Mouse (Mus musculus) cerebellum, postnatal 36 days (tissue): ENCODE measurements around the gene Efs.
A peak's percentile ranks its signal among the peaks of the same experiment; 100 is the strongest.

Experiments used
- DNase-seq, 2 experiments: peaks; one replicate each; pipeline ENCODE4 v3.0.0; 2021 to 2022; ENCODE audit warnings: mixed read lengths in 2 of 2

Gene Efs

GRCm38 (mm10) chr14:54920076-54920685 lies 5.7 kb downstream of the Efs start:
- no peak for DNase-seq

- DNase-seq: peak; percentile 16 to 40
Observed at GRCm38 (mm10) chr14:54913343-54913742, 12.6 kb downstream of the Efs start.

GRCm38 (mm10) chr14:54912886-54913285 lies 13.0 kb downstream of the Efs start, which contains the start of gene Slc22a17:
Gene Slc22a17, minus strand, starts transcription at chr14:54913132.
- peak; percentile 75 to 79 for DNase-seq

GRCm38 (mm10) chr14:54912109-54912850 lies 13.6 kb downstream of the Efs start:
- peak; percentile 32 to 55 for DNase-seq

GRCm38 (mm10) chr14:54908682-54909081 lies 17.2 kb downstream of the Efs start:
- DNase-seq: no peak

- DNase-seq: no peak
Observed at GRCm38 (mm10) chr14:54903641-54904040, 22.3 kb downstream of the Efs start.

- peak; percentile 61 to 70 for DNase-seq
Observed at GRCm38 (mm10) chr14:54900383-54900782, 25.5 kb downstream of the Efs start.

- no peak for DNase-seq
Observed at GRCm38 (mm10) chr14:54897445-54897844, 28.5 kb downstream of the Efs start.

GRCm38 (mm10) chr14:54894296-54895151 lies 31.4 kb downstream of the Efs start:
- DNase-seq: peak; percentile 64 to 70

- DNase-seq: peak; percentile 96 to 99
Observed at GRCm38 (mm10) chr14:54893651-54894181, 32.2 kb downstream of the Efs start.

GRCm38 (mm10) chr14:54892200-54892599 lies 33.7 kb downstream of the Efs start, which contains the start of gene Pabpn1:
Gene Pabpn1, plus strand, starts transcription at chr14:54892500.
- DNase-seq: no peak

GRCm38 (mm10) chr14:54885309-54885708 lies 40.6 kb downstream of the Efs start:
- DNase-seq: no peak

GRCm38 (mm10) chr14:54884022-54884712 lies 41.8 kb downstream of the Efs start:
- peak in 1 of 2 experiments; percentile 16 for DNase-seq

GRCm38 (mm10) chr14:54883154-54884021 lies 42.5 kb downstream of the Efs start, which contains the start of the genes Bcl2l2 and Gm20521:
Gene Bcl2l2, plus strand, starts transcription at chr14:54883377.
Gene Gm20521, plus strand, starts transcription at chr14:54883441.
- peak; percentile 80 to 88 for DNase-seq

GRCm38 (mm10) chr14:54877048-54877715 lies 48.7 kb downstream of the Efs start, which contains the start of gene Ppp1r3e:
Gene Ppp1r3e, minus strand, starts transcription at chr14:54877550.
- peak; percentile 75 to 77 for DNase-seq

GRCm38 (mm10) chr14:54876539-54877047 lies 49.3 kb downstream of the Efs start:
- peak; percentile 92 to 95 for DNase-seq

GRCm38 (mm10) chr14:54875844-54876538 lies 49.9 kb downstream of the Efs start:
- no peak for DNase-seq

GRCm38 (mm10) chr14:54874165-54874564 lies 51.8 kb downstream of the Efs start:
- no peak for DNase-seq

GRCm38 (mm10) chr14:54870861-54871260 lies 55.1 kb downstream of the Efs start, which contains the start of gene Homez:
Gene Homez, minus strand, starts transcription at chr14:54870961.
- DNase-seq: no peak
